In genomic region chr1:25178347-25179130, GRCm38 (mm10) we compare ENCODE assay signal across 15 mouse cellular contexts.
DNase-seq lines count a peak whose midpoint lies in the region; ATAC-seq lines count a peak whose summit lies in the region.
"Had no signal": no experiment of that assay in that cellular context is flagged by ENCODE, and none has a peak within 500 bp of the region (broad histone marks: within the 10 kb centered on the region; RNA-seq: fewer than 3 reads in every experiment).

No protein-coding gene starts in this region.

- WGBS in heart, embryonic 11.5 days (ENCODE audit: insufficient replicate concordance) = 46% methylated on average over 21 of the region's 21 CpGs
- WGBS in embryonic facial prominence, embryonic 11.5 days = 18% methylated on average over 21 of the region's 21 CpGs
- WGBS in hindbrain, embryonic 11.5 days = 46% methylated on average over 21 of the region's 21 CpGs
- 21% methylated on average over 21 of the region's 21 CpGs for WGBS in midbrain, embryonic 14.5 days

- no peak for DNase-seq in heart, postnatal 14 days
- peak; percentile 44 for DNase-seq in embryonic facial prominence, embryonic 11.5 days (ENCODE audit: low spot score)
- peak; percentile 35 for DNase-seq in hindbrain, embryonic 11.5 days (ENCODE audit: low spot score)
- DNase-seq in midbrain, embryonic 14.5 days = peak; percentile 66
- no peak for DNase-seq in lung, postnatal 36 days
- no peak for DNase-seq in gastrocnemius, adult 8-10 months (ENCODE audit: low spot score in 2 of 2)
- DNase-seq: adrenal gland, postnatal 36 days; cerebellum, adult 11-12 months had no signal

- no peak overlapping the region for H3K9ac ChIP-seq in heart, embryonic 11.5 days (ENCODE audit: low read depth, low read length)
- H3K9ac ChIP-seq in embryonic facial prominence, embryonic 11.5 days (replicated peaks; ENCODE audit: low read length) = no peak overlapping the region
- no peak overlapping the region for H3K9ac ChIP-seq in hindbrain, embryonic 11.5 days (ENCODE audit: low read depth, low read length)
- H3K9ac ChIP-seq in midbrain, embryonic 14.5 days (replicated peaks; ENCODE audit: low read length) = no peak overlapping the region
- H3K9ac ChIP-seq: liver, embryonic 14.5 days had no signal

- no peak overlapping the region for H3K27ac ChIP-seq in heart, embryonic 11.5 days (ENCODE audit: low read depth, low read length)
- H3K27ac ChIP-seq in embryonic facial prominence, embryonic 11.5 days (replicated peaks; ENCODE audit: low read depth, low read length) = no peak overlapping the region
- H3K27ac ChIP-seq in hindbrain, embryonic 11.5 days (ENCODE audit: low read depth, low read length) = no peak overlapping the region
- H3K27ac ChIP-seq in midbrain, embryonic 14.5 days (replicated peaks; ENCODE audit: low read depth, low read length) = peak overlapping the region; percentile 64
- H3K27ac ChIP-seq: heart, embryonic 10.5 days; liver, embryonic 14.5 days; macrophage had no signal

- no peaks in the 10 kb centered on the region for H3K9me3 ChIP-seq in heart, embryonic 11.5 days (replicated peaks; ENCODE audit: control insufficient read depth, low read length)
- no peaks in the 10 kb centered on the region for H3K9me3 ChIP-seq in embryonic facial prominence, embryonic 11.5 days (replicated peaks; ENCODE audit: control insufficient read depth, low read length)
- H3K9me3 ChIP-seq in hindbrain, embryonic 11.5 days (ENCODE audit: control insufficient read depth, low read length) = no peaks in the 10 kb centered on the region
- no peaks in the 10 kb centered on the region for H3K9me3 ChIP-seq in midbrain, embryonic 14.5 days (ENCODE audit: control insufficient read depth, low read length)
- H3K9me3 ChIP-seq: heart, embryonic 10.5 days had no signal

- H3K4me1 ChIP-seq in heart, embryonic 11.5 days (ENCODE audit: control insufficient read depth, insufficient read depth, low read length) = no peaks in the 10 kb centered on the region
- H3K4me1 ChIP-seq in embryonic facial prominence, embryonic 11.5 days (ENCODE audit: control insufficient read depth, insufficient read depth, low read length) = no peaks in the 10 kb centered on the region
- no peaks in the 10 kb centered on the region for H3K4me1 ChIP-seq in hindbrain, embryonic 11.5 days (replicated peaks; ENCODE audit: control insufficient read depth, insufficient read depth, low read length)
- H3K4me1 ChIP-seq in midbrain, embryonic 14.5 days (ENCODE audit: control insufficient read depth, insufficient read depth, low read length) = peaks cover 28% of the 10 kb centered on the region
- H3K4me1 ChIP-seq: heart, embryonic 10.5 days had no signal

- no peaks in the 10 kb centered on the region for H3K27me3 ChIP-seq in heart, embryonic 11.5 days (ENCODE audit: control insufficient read depth, insufficient read depth, low read length)
- H3K27me3 ChIP-seq in embryonic facial prominence, embryonic 11.5 days (ENCODE audit: control insufficient read depth, insufficient read depth, low read length) = no peaks in the 10 kb centered on the region
- no peaks in the 10 kb centered on the region for H3K27me3 ChIP-seq in hindbrain, embryonic 11.5 days (ENCODE audit: control insufficient read depth, insufficient read depth, low read length)
- H3K27me3 ChIP-seq in midbrain, embryonic 14.5 days (ENCODE audit: control insufficient read depth, insufficient read depth, low read length) = no peaks in the 10 kb centered on the region

- 0 out of 2 replicates have a peak overlapping the region, but pooled peaks have one; percentile 2 for H3K4me2 ChIP-seq in heart, embryonic 11.5 days
- peak overlapping the region; percentile 3; the same call in 1 of the 2 replicates for H3K4me2 ChIP-seq in embryonic facial prominence, embryonic 11.5 days (ENCODE audit: low read depth, low read length)
- no peak overlapping the region for H3K4me2 ChIP-seq in hindbrain, embryonic 11.5 days (replicated peaks; ENCODE audit: low read depth, low read length)
- H3K4me2 ChIP-seq in midbrain, embryonic 14.5 days (ENCODE audit: low read length) = peak overlapping the region; percentile 28

- no peak for ATAC-seq in heart, embryonic 11.5 days (replicated peaks; ENCODE audit: insufficient number of reproducible peaks, low FRiP score, low TSS enrichment)
- 0 out of 2 replicates have a peak, but pooled peaks have one; percentile 55 for ATAC-seq in embryonic facial prominence, embryonic 11.5 days (replicated peaks; ENCODE audit: insufficient number of reproducible peaks, low FRiP score, low TSS enrichment, low read depth)
- ATAC-seq in hindbrain, embryonic 11.5 days (ENCODE audit: low FRiP score) = peak; percentile 74
- peak; percentile 49; the same call in 1 of the 2 replicates for ATAC-seq in midbrain, embryonic 14.5 days (ENCODE audit: low FRiP score, low TSS enrichment)
- ATAC-seq in CD4-positive, CD25-positive, alpha-beta regulatory T cell, adult 4 months = no peak

- no peaks in the 10 kb centered on the region for H3K36me3 ChIP-seq in heart, embryonic 11.5 days (ENCODE audit: control insufficient read depth, insufficient read depth, low read length)
- no peaks in the 10 kb centered on the region for H3K36me3 ChIP-seq in embryonic facial prominence, embryonic 11.5 days (replicated peaks; ENCODE audit: control insufficient read depth, insufficient read depth, low read depth, low read length)
- no peaks in the 10 kb centered on the region for H3K36me3 ChIP-seq in hindbrain, embryonic 11.5 days (ENCODE audit: control insufficient read depth, insufficient read depth, low read length)
- no peaks in the 10 kb centered on the region for H3K36me3 ChIP-seq in midbrain, embryonic 14.5 days (ENCODE audit: control insufficient read depth, insufficient read depth, low read length)
- H3K36me3 ChIP-seq: G1E; heart, embryonic 10.5 days had no signal

- intact Hi-C loops in heart, postnatal 14 days (cut with DNase I) = no loop called here

- no peak overlapping the region for H3K4me3 ChIP-seq in heart, embryonic 11.5 days (ENCODE audit: low read depth, low read length)
- H3K4me3 ChIP-seq in embryonic facial prominence, embryonic 11.5 days (ENCODE audit: low read depth, low read length) = no peak overlapping the region
- H3K4me3 ChIP-seq in hindbrain, embryonic 11.5 days (ENCODE audit: low read depth, low read length) = no peak overlapping the region
- H3K4me3 ChIP-seq in midbrain, embryonic 14.5 days (replicated peaks; ENCODE audit: low read depth, low read length) = no peak overlapping the region
- H3K4me3 ChIP-seq: heart, embryonic 10.5 days; myocyte had no signal

Comparison
In these comparisons a context has a peak if more than half of its experiments do, and no peak if none do; other contexts are left out.
1. ATAC-seq: peak in embryonic facial prominence, embryonic 11.5 days (single experiment), hindbrain, embryonic 11.5 days (single experiment) and midbrain, embryonic 14.5 days (single experiment); none in heart, embryonic 11.5 days (single experiment) and CD4-positive, CD25-positive, alpha-beta regulatory T cell, adult 4 months (single experiment).
2. DNase-seq: peak in embryonic facial prominence, embryonic 11.5 days (single experiment), hindbrain, embryonic 11.5 days (single experiment) and midbrain, embryonic 14.5 days (single experiment); none in heart, postnatal 14 days (0 of 2), lung, postnatal 36 days (single experiment) and gastrocnemius, adult 8-10 months (0 of 2).